Mouse (Mus musculus) A20 (cell line): Measurements from ENCODE around the gene Ano8.

Experiments used
- DNase-seq: peaks from one replicate; pipeline ENCODE4 v3.0.0-alpha.2; 2011; ENCODE audit warnings: low read depth, low spot score

Ano8 gene

DNA sequence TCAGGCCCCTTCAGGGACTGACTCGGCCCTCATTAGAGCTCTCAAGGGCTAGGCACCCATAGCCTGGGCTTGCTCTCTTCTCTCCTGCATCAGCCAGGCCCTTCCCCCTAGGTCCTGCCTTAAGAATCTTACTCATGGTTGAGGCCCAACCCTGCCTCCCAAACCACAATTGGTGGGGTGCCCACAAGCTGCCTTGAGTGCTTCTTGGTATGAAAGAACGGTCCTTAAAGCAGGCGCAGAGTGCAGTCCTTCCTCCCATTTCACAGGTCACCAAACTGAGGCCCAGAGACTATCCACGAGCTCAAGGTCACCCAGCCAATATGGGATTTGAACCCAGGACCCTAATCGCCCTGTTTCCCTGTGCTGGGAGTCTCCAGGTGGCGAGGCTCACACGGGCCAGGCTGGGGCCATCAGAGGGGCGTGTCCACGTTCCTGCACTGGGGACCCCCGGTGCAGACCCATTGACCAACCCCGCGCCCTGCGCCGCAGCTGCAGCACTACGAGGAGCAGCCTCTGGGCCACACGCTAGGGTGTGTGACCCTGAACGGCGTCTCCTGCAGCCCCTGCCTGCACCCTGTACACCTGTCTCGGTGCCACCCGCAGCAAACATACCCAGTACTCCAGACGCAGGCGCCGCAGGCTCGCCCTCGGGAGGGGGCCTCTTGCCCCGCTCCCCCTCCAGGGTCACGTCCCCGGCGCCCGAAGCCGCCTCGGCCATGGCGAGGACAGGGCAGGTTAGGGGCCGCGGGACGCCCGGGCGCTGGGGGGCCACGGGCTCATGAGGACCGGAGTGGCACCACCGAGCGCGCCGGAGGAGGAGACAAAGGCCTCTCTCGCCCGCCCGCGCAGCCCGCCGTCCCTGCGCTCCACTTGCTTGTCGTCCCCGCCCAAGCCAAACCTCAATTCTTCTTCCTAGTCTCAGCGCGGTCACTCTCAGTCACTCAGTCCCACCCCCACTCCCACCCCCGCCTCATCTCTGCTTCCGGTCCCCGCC is at the start of gene Ano8:
Gene Ano8, minus strand, starts transcription at position 822 of the 994 bp plus-strand sequence.
- peak; percentile 93 for DNase-seq

DNA sequence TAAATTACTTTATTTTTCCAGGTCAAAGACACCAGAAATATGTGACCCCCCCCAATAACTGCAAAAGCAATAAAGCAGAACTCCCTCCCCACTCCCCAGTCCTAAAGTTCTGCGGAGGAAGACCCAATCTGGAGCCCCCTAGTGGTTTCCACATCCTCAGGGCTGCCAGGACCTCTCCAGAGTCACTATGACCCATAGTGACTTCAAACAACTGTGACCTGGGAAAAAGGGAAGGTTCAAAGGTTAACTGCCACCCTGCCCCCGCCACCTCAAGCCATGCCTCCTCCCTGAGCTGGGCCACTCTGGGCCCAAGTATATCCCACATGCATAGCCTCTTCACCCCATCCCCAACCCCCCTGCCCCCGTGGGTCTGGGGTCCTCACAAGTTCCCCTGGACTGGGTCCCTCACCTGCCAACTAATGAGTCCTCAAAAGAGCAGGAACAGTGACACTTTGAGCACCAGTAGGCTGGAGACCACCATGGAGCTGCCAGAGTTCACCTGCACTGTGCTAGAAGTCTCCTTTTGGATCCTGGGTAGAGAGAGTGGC is 48.6 kb upstream of the Ano8 start:
- no peak for DNase-seq

DNA sequence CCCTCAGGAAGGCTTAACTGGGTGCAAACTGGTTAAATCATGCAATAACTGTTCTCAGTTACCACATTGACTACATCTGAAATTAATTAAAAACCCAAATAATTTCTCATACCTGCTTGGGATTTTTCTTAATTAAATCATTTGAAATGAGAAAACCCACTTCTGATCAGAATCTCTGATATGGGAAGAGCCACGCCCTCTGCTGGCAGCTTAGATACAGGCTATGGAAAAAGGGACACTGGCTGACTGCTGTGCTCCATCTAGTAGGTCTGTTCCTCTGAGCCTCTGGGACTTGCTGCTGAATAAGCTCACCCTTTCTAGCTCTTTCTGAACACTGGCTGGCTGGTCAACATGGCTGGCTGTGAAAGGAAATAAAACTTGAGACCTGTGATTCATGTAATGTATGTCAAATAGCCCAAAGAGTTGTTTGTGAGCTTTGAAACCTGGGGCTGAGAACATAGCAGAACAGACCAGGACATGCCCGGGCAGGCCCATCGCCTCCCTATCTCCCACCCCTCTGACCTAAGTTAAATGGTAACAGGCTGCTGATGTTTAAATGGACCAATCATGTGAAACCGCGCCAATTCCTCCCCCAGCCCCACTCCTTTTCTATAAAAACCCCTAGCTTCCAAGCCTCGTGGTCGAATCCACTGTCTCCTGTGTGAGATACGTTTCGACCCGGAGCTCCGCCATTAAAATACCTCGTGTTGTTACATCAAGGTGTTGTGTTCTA is 45.1 kb upstream of the Ano8 start:
- DNase-seq: peak; percentile 81

DNA sequence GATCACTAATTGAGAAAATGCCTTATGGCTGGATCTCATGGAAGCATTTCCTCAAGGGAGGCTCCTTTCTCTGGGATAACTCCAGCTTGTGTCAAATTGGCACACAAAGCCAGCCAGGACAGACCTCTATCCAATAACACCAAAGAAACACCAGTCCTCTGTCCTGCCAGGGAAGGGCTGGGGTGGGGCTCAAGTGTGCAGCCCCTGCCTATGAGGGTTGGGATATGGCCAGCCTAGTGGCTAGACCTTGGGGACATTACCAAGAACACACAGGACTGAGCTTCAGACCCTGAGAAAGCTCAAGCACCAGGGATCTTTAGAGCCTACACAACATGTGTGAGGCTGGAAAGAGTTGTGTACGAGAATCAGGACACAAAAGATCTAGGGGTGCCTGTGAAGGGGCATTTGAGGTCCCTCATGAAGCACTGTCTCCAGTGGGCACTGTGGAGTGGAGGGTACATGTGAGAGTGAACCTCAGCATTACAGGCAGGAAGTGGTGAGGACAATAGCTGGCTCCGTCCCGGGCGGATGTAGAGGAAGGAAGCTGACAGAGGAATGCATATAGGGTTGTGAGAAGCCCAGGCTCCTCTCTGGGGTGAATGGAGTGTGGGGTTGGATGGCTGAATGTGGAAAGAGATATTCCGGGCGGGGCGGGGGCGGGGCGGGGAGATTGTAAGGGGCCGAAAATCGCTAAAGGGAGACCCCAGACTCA is 42.8 kb upstream of the Ano8 start:
- no peak for DNase-seq

DNA sequence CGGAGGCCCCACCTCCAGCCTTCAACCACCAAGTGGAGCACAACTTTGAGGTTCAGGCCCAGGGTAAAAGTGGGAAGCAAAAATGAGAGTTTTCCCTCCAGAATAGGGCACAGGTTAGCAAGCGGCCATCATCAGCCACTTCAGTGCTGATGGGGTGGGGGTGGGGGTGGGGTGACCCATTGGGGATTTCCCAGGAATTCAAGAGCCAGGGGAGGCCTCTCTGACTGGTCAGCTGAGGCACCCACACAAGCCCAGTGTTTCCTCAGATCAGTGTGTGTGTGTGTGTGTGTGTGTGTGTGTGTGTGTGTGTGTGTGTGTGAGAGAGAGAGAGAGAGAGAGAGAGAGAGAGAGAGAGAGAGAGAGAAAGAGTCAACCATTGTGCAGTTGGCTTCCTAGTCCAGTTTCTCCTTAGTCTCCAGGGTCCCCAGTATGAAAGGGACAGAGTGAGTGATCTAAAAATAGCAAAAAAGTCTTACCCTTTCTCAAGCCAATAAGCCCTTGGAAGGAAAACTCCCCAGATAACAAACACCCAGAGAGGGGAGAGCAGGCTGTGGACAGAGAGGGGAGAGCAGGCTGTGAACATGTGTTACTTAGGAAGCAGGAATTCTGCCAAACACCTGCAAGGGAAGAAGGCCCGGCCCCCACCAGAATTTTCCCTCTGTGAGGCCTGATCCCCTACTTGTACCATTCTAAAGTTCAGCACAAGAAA is 41.6 kb upstream of the Ano8 start:
- no peak for DNase-seq

DNA sequence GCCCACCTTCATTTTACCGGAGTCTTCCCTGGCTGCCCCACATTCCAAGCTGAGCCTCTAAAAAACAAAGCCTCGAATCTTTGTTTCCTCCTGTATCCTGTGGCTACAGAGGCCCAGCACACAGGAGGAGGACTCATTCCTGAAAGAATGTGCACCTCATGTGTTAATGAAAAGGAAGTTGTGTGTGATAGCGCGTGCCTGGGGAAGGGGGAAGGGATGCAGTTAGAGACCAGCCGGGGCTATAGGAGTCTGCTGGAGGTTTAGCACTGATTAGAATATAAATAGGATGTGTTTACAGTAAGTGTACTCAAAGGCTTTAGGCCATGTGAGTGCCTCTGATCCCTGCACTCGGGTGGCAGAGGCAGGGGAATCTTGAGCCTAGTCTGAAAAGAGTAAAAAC is 40.5 kb upstream of the Ano8 start:
- DNase-seq: no peak

DNA sequence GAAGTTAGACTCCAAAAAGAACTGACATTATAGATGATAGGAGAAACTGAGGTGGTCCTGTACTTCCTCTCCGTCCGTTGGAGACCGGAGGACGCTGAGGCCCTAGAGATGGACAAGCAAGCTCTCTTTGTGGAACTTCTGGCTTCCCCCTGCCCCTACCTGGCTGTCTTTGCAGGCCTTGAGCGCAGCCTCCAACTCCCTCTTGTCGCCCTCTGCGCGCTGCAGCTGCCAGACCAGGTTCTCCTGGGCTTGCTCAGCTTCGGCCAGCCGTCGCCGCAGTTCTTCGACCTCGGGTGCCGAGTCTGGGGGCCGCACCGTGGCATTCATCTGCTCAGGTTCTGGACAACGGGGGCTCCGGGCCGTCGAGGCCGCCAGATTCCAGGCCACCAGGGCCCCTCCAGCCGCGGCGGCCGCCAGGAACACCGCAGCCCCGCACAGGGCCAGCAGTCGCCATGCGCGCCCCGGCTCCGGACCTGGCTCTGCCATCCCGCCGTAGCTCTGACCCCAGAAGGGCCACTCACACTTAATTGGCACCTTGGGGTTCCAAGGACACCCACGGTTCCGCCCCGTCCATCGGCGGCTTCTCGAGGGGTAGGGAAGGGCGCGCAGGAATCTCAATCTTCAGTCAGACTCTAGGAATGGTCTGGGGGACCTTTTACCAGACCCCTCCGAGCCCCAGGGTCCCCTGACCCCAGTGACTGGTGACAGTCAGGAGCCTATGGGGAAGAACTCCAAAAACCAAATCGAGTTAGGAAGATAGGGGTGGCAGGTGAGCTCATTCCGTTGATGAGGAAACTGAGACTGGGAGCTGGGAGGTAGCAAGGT is 39.7 kb upstream of the Ano8 start, which contains the start of gene Ccdc194:
Gene Ccdc194, minus strand, starts transcription at position 486 of the 825 bp plus-strand sequence.
- DNase-seq: no peak

DNA sequence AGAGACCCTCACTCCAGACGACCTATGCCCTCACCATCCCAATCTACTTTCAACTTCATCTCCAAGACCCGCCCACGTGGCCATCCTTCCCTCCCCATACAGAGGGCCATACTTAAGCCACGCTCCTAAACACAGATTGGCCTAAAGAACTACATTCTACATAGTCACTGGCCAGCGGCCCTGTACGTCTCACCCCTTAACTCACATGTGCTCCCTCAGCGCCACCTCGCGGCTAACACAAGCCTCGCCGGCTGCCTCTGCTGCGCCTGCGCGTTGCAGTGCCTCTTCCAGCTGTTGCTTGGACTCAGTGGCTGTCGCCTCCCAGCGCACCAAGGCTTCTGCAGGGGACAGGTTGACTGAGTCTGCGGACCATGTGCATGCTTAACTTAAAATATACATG is 35.9 kb upstream of the Ano8 start:
- peak; percentile 94 for DNase-seq

DNA sequence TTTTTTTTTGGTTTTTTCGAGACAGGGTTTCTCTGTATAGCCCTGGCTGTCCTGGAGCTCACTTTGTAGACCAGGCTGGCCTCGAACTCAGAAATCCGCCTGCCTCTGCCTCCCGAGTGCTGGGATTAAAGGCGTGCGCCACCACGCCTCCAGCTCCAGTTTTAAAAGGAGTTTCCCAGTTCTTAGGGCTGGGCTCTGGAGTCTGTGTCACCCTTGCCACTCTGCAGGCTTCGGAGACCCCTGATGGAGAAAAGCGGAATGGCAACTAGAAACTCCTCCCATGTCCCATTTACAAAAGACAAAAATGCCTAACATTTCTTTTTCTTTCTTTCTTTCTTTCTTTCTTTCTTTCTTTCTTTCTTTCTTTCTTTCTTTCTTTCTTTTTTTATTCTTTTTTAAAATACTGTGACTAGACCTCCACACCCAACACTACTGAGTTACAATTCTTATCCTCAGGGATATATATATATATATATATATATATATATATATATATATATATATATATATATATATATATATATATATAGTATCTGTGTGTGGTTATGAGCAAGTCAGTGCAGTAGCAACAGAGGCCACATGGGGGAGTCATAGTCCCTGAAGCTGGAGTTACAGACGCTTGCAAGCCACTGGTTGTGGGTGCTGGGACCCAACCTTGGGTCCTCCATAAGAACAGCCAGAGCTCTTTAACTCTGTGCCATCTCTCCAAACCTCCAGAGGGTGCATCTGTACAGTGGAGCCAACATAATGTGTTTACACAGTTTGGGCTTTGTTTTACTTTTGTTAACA is 33.5 kb upstream of the Ano8 start:
- peak; percentile 58 for DNase-seq

DNA sequence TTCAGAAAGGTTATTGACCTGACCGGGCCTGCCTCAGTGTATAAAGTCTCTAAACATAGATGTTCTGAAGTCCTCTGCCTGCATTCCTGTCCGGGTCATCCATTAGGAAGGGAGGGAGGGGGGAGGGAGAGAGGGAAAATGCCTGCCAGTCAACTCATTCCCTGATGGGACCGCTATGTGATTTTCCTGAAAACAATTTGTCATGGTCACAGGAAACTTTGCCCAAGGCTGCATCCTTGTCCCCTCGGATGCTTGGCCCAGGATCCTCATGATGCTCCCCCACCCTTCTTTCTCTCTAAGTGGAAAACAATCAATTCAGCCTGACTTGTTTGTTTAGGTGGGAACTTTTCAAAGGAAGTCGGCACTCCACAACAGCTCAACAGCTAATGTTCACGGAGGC is 31.0 kb upstream of the Ano8 start:
- no peak for DNase-seq

DNA sequence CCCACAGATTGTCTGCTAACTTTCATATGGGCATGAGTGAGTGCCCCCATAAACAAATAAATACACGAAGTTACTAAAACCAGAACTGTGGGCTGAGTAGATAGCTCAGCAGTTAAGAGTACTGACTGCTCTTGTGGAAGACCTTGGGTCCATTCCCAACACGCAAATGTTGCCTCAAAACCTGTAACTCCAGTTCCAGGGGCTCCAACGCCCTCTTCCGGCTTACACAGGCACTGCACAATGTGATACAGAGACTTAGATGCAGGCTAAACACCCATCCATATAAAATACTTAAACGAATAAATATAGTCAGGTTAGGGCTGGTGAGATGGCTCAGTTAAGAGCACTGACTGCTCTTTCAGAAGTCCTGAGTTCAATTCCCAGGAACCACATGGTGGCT is 29.3 kb upstream of the Ano8 start:
- DNase-seq: no peak

DNA sequence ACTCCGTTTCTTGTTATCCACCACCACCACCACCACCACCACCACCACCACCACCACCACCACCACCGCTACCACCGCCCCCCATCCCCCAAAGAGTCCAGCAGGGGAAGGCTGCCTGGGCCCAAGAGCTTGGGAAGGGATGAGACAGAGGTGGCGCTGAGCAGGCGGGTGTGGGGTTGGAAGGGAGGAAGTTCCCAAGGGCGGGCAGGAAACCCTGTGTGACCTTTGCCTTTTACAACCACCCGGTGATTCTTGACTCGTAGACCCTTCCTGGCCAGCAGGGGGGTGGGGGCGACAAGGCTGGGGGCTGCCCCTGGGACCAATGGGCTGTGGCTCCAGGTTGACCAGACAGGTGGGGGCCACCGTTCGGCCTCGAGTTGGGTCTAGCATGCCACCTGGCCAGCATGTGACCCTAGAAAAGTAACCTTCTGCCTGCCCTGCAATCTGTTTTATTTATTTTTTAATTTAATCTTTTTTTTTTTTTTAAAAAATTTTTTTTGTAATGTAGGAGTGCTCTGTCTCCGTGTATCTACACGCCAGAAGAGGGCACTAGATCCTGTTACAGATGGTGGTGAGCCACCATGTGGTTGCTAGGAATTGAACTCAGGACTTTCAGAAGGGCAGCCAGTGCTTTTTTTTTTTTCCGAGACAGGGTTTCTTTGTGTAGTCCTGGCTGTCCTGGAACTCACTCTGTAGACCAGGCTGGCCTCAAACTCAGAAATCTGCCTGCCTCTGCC is 27.4 kb upstream of the Ano8 start:
- DNase-seq: no peak

DNA sequence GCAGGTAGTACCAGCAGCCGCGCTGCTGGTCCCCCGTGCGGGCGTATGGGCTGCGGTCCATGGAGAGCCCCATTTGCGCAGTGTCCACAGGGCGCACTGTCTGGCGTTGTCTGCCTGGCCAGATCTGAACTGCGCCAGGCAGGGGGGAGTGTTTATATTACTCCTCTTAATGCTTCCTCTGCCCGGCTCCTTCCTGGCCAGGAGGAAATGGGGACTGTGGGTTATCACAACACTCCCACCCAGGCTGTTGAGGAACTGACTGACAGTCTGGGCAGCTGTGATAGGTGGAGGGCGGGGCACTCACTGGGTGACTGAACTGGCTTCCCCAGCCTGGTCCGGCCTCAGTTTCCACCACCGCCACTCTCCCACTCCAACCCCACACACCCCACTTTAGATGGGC is 25.9 kb upstream of the Ano8 start, which contains the start of gene Plvap:
Gene Plvap, minus strand, starts transcription at position 109 of the 400 bp plus-strand sequence.
- no peak for DNase-seq

DNA sequence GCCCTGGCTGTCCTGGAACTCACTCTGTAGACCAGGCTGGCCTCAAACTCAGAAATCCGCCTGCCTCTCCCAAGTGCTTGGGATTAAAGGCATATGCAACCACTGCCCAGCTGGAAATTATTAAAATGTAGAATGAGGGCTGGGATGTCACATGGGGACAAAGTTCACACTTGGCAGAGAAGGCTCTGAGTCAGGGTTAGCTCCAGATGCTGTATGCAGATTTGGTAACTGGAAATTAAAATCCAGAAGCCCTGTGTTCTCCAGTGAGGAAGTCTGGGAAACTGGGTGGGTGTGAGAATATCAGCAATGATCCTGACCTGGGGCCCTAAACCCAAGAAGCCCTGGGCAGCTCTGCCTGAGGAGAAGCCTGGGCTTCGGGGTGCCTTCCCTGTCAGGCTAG is 23.6 kb upstream of the Ano8 start:
- DNase-seq: no peak

DNA sequence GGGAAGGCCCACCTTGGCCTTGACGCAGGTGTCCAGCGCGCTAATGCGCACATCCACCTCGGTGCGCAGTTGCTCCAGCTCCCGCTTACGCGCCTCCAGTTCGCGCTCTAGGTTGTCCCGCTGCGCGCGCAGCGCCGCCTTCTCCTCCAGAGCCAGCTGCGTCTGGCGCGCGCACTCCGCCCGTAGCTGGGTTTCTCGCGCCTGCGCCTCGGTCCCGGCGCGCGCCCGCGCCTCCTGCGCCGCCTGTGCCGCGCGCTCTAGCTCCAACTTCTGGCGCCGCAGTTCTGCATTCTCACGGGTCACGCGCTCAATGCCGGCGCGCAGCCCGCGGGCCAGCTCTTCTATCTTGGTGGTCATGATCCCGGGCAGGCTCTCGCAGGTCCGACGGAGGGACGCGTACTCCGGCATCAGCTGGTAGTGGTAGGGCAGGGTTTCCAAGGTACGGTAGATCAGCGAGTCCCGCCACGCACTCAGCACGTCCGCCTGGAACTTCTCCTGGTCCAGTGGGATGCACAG is 21.9 kb upstream of the Ano8 start:
- DNase-seq: no peak

DNA sequence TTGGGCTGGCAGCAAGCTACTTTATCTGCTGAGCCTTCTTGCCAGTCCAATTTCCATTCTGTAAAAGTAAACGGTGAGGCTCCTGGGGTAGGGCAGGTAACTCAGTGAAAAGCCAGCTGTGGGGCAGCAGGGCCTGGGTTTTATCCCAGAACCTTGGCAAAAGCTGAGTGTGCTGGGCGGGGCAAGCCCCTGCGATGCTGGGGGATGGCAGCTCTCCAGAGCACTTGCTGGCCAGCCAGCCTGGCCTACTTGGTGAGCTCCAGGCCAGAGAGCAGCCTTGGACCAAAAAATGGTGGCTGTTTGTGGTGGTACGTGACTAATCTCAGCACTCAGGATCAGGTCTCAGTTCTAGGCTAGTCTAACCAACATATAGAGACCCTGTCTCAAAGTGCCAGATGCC is 20.2 kb upstream of the Ano8 start:
- DNase-seq: no peak

DNA sequence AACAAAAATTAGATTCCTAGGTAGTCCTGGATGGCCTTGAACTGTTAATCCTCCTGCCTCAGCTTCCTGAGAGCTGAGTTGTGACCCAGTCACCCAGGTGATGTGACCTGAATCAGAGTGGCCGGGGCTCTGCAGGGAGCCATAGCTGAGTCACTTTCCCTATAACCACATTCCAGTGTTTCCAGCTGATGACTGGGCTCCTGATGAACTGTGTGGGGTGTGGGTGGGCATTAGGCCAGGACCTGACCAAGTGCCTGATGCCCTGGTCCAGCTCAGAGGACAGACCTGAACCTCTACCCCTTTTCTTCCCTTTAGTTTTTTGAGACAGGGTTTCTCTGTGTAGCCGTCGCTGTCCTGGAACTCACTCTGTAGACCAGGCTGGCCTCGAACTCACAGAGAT is 19.6 kb upstream of the Ano8 start:
- DNase-seq: no peak

DNA sequence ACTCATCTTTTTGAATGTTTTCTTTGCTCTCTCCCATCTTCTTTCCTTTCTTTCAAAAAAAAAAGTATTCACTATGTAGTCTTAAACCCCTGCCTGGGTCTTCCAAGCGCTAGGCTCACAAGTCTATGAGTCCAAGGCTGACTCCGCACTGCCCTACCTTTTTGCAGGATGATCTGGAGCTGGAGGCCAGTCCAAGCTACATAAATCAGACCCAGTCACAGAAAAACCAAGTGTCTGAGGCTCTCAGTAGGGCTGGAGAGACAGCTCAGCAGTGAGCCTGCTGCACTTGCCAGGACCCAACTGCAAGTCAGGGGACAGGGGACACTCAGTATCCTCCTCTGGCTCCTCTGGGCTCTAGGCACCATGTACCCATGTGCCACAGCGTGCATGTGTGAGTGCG is 18.6 kb upstream of the Ano8 start:
- no peak for DNase-seq
